Mouse (Mus musculus) cerebellum, adult 8-10 months (tissue): ENCODE measurements at regions not wholly inside any gene's neighbourhood (a gene's known extent, or its start where the extent isn't known, plus 50 kb on each side); places are given as distances from the start of the nearest gene placed in this dataset.
"Not testable (repeated sequence)": the region's sequence is repeated elsewhere in the genome, so short reads cannot be mapped to it uniquely, and the experiment has no call there.

Source experiments
- DNase-seq: peaks from one replicate; pipeline ENCODE4 v3.0.0; 2022

DNA sequence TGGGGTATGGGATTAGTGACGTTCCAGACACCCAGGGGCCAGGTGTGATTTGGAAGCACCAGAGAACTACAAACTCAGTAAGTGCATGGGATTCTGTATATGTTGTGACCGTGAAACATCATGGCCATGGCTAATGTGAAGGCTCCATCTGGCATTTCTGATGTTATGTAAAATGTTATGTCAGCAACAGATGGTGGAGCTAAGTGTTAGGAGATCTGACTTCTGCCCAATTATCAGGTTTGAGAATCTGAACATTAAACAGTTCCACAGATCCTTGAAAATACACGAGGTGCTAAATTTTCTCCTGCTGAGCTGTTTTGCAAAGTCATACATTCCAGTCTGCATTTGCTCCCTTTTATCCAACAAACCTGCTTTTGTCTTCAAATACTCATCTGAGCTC lies 223.6 kb upstream of the Egfl6 start:
- DNase-seq, result no peak

DNA sequence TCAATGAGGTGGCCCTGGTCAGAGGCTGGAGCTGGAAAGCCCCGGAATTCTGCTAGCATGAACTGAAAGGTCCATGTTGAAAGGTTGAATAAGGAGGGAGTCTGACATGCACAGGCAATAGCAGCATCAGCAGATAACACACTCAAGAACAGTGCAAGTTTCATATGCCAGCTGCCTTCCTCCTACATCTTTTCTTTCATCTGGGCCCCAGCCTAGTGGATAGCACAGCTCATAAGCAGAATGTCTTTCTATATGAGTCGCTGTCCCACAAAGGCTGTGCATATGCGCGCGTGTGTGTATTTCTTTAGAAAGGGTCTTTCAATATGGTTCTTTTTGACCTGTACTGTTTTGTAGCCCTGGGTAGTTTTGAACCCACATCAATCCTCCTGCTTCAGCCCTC lies 222.7 kb upstream of the Egfl6 start:
- DNase-seq, result no peak

DNA sequence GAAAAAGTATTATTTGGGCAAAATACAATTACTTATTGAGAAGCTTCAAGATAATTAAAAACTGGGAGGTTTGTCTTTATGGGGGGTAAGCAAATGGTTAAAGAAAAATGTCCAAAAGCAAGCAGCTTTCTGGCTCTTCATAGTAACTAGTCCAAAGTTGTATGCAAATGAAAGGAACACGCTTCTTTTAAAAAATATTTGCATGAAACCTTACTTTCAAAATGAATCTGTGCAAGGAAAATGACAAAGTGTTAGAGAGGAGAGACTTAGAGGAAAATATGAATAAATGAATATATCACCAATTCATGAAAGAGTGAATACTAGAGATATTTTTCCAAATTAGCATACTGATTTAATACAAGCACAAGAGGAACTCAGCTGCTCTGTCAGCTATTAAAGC lies 220.4 kb upstream of the Egfl6 start:
- no peak for DNase-seq

DNA sequence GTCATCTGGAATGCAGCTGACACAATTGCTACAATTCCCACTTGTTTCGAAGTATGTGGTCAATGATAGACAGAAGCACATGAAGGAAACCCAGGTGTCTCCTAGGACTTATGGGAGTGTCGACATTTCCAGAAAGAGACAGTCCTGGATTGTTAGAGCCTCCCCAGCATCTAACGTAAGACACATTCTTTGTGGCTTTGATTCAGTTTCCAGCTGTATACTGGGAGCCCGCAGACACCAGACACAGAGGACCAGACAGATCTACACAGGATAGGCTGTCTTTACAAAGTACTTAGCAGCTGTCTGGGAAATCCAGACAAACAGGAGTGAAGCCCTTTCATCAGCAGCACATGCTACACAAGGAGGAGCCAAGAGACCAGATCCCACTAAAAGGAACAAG lies 220.0 kb upstream of the Egfl6 start:
- no peak for DNase-seq

DNA sequence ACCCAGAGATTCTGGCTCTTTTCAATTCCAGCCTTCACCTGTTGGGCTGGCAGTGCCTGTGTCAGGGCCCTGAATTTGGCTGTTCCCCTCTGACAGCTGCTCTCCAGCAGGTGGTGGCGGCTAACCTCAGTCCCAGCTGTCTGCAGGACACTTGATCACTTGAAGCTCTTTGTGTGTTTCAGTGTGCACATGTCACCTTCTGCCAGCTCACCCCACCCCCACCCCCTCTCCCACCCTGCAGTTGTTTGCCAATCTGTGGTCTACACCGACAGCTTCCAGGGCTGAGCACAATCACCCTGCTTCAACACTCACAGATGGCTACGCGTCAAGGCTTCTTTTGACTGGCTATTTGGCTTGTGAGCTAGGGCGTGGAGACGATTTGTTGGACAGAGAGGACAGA lies 217.7 kb upstream of the Egfl6 start:
- DNase-seq, result peak; percentile 41

DNA sequence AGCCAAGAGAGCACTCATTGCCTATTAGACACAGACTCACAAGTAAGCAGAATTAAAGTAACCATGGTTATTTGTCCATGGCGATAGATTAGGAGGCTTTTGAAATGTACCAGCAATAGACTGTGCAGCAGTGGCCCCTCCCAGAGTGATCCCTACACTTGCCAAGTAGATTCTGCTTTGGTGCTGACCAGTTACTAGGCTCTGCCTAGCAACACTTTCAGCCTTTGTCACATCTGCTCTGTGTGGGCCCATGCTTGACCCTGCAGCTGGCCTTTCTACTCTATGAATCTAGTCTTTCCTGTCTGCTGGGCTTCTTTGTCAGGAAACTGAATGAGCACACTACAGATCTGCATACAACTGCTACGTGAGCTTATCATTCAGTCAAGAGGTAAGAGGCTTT lies 215.5 kb upstream of the Egfl6 start:
- no peak for DNase-seq

DNA sequence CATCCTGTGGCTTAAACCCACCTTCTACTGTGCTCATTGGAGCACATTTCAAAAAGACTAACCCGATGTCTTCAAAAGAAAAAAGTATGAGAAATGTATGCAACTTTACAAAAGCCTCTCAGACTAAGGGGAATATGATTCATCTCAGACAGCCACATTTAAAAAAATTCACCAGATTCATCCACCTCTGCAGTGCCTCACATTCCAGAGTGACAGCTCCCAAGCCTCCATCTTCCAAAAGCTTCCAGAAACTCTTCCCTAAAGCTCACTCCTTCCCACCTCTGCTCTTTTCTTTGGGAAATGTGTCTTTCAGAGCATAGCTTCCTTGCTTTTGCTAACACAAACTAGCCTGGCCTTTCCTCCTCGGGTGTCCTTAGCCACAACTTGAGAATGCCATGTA lies 210.1 kb upstream of the Egfl6 start:
- DNase-seq, result no peak

DNA sequence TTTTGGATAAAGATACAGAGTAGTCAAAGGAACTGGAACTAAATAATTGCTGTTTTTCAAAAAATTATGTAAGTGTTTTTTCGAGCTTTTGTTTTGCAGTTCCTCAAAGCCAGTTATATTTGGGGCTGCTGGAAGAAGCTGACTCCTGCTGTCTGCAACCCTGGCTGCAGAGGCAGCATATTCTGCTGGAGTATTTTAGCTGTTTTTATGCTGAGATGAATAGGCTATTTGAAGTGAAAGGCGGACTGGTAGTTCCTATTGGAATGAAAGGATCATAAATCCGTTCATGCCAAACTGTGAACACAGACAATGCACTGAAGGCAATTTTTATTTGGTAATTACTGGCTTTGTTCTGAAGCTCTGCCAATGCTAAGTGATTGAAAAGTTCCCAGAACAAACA lies 203.5 kb upstream of the Egfl6 start:
- DNase-seq, result no peak

DNA sequence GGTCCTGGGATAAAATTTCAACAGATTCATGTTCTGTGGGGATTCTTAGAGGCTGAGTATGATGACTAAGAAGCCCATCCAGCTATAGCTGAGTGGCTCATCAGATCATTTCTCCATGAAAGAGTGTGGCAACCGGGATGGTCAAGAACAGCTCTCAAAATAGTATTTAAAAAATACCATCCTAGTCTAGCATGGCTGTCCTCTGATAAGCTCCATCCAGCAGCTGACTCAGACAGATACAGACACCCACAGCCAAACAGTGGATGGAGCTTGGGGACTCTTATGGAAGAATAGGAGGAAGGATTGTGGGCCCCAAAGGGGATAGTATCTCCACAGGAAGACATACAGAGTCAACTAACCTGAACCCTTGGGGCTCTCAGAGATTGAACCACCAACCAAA lies 201.6 kb upstream of the Egfl6 start:
- DNase-seq, result not testable (repeated sequence)

DNA sequence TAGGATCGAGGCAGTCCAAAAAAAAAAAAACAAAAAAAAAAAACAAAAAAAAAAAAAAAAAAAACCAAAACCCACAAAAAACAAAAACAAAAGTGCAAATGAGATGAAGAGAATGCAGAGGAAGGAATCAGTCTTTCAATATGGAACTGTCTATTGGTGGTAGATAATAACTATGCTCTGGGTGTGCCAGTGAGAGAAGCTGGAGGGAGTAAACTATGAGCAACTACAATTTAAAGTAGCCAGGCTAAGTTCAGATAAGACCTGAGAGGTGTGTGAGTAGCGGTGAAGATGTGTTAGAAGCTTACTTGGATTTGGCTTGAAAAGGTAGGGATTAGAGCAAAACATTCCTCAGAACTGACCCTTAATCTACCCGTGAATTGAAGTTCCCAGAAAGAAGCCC lies 200.1 kb upstream of the Egfl6 start:
- DNase-seq, result no peak

DNA sequence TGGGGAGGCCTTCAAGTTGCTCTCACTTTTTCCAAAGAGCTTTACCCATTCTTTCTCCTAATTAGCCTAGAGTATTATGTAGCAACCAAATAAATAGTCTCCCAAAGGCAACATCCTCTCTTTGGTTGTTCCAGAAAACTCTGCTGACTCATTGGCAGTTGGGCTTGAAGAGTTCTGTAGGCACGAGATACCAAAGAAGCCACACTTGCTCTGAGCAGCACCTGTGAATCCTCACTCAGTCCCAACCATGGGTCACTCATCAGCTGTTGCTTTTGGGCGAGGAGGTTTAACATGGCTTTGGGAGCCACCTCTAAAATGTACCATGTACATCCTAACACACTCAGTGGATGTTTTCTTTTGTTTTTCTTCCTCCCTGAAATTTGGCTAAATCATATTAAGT lies 197.9 kb upstream of the Egfl6 start:
- DNase-seq, result no peak

DNA sequence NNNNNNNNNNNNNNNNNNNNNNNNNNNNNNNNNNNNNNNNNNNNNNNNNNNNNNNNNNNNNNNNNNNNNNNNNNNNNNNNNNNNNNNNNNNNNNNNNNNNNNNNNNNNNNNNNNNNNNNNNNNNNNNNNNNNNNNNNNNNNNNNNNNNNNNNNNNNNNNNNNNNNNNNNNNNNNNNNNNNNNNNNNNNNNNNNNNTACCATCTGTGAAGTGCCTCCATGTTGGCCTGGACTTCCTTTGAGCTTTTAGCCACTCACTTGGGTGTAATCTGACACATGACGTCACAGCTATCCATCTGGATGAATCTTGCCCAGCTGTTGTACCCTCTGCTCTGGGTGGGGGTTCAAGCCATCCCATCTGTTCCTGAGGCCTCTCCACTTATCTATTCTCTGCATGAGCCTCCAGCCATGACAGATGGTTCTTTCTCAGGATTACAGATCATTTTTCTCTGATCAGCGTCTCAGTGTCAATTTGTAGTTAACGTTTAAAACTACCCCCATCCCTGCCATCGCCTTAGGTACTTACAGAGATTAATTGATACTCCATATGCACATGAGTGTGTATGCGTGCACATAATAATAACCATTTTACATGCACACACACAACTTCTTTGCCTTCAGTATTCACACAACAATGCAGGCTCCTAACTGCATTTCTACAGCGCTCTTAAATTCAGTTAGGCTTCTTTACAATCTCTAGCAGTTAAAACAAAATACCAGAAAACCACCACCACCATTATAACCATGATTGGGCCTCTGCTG lies 194.0 kb upstream of the Egfl6 start:
- DNase-seq, result no peak

DNA sequence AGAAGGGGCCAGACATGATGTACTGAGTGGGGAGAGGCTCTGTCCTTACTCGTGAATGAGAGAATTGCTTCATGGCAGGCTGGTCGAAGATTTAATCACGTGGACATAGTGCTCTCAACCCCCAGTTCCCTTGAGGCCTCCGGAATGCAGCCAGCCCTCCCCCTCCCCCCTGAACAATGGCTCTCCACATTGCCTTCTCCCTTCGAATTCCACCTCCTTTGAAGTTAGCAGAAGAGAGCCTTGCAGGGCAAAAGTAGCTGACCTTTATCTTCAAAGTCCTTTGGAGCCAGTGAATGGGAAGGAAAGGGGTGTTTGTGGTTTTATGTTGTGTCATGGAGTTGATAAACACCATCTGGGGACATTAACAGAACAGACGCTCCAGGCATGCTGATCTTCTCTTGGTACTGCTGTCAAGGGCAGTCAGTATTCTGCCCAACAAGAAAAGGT lies 187.9 kb upstream of the Egfl6 start:
- DNase-seq, result no peak

DNA sequence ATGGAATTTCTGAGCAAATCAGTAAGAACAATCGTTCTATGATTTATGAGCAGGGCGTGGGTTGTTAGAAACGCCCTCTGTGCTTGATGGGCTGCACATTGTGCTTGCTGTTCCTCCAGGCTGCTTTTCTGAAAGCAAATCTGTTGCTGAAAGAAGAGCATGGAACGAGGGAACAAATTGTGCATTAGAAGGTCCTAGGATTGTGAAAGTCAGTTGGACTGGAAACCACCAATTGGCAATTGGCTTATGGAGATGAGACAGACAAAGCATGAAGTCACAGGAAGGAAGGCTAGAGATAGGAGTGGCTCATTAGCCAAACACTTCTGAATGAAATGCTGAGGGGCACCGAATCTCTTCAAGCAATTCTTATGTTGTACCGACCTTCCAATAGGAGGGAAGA lies 181.5 kb upstream of the Egfl6 start:
- no peak for DNase-seq

DNA sequence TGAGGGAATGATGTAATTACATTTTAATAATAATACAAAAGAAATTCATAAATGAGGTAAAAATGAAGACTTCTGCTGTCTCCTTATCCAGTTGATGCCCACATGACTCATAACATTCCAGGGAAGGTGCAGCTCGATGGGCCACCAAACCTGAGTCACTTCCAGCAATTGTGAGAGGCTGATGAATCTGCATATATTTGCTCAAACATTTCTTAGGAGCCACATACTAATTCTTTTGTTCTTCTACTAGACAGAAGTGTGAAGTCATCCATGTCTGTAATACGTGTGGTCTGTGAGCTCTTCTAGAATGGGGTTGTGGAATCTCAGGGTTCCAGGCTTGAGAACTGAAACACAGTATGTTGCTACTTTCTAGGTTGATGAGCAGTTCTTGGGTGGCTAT lies 180.1 kb upstream of the Egfl6 start:
- DNase-seq, result no peak

DNA sequence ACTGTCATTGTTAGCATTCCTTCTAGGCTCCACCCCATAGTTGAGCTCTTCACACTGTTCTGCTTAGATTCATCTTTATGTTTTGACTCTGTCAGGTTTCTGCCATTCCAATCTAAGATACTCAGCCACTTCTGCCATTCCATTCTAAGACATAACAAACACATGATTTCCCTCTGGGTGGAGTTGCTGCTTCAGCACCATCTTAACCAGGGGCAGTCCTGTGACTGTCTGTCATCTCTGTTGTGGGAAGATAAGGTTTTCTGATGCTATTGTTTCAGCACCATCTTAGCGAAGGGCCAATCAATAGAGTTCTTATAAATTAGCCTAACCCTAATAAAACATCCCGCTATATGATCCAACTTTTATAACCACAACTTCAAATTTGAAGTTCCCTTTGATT lies 176.6 kb upstream of the Egfl6 start:
- DNase-seq, result no peak

DNA sequence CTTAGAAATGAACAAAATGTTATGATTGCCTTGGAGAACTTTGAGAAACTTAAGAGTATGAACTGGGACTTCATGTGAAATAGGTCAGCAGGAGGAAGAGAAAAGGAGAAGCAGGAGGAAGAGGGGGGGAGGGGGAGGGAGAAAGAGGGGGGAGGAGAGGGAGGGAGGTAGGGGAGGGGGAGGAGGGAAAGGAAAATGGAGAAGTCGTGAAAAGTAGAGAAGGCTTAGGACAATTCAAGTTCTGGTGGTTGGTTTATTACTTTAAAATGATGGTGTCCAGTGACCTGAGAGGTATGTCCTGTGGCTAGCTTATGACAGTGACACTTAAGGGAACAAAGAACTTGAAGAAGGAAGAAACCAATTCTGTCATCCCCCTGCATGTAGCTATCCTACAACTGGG lies 171.6 kb upstream of the Egfl6 start:
- no peak for DNase-seq

DNA sequence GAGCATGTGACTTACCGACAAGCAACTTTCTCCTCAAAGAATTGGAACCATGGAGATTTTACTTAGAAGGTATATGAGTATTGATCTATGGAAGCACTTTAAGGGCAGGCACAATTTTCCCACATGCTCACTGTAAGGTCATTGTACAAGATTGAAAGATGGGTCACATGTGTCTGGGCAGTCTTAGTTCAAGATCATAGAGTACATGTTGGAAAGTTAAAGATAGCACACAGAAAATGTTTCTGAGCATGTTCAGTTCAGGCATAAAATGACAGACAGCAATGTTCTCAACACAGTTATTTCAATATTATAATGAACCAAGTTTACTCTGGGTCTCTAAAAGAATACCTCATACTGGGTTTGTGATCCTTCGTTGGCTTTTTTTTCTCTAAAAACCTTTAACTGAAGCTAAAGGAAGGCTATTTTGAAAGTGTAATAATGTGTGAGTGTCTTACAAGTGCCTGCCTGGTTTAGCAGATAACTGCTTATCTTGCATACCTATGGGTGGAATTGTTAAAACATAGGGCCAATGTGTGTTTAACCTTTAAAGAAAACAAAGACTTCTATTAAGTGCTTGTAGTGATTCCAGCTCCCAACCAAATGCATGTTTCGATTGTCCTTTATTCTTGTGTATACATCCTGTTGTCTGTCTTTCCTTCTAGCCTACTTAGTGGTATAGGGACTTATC lies 169.6 kb upstream of the Egfl6 start:
- DNase-seq, result no peak

DNA sequence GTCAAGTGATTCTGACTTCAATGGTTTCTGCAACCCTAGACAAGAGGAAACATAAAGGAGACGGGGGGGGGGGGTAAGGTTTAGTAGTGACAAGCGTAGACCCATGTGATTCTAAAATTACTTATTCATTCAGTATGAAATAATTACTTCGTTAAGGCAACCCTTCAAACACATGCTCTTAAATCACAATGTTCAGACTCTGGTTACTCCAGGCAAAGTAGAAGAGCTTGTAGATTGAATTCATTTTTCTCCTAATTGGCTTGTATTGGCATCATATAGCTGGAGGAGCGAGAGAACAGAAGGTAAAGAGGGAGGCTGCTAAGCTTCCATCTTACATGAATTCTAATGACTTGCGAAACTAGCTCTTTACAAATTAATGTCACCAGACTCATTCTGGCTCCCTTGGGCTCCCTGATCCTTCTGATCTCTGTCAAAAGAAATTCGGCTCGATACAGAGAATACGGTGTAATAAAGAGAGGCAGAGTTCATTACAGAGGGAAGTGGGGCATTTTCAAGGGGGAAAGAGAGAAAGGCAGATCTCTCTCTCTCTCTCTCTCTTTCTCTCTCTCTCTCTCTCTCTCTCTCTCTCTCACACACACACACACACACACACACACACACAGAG lies 163.6 kb upstream of the Egfl6 start:
- DNase-seq, result no peak

DNA sequence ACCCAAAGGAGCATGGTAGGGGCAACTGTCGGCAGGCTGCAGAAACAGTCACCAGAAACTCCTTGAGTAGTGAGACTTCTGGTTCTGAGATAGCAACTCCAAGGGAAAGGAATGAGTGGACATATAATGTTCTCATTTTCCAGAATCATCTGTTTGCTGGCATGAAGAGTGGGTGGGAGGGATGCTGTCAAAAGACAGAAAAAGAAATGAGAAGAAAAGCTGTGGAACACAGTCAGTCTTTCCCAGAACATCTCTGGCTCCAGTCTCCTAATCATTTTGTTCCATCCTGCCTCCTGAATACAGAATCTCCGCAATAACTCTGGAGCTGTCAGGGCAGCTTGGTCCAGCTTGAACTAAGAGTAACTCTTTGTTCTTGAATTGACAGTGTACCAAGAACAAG lies 145.8 kb upstream of the Egfl6 start:
- no peak for DNase-seq

DNA sequence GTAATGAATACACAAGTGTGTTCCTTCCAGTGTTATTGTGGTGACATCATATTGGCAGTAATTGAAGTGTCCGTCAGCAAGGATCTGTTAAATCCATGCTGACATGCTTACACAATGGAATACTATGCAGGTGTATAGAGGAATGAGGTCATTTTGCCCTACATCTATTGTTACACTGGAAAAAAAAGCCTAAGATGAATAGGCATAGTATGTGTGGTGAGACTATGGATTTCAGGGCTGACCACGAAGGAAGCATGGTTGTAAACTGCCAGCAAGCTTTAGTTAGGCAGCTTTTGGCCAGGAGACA lies 143.1 kb upstream of the Egfl6 start:
- no peak for DNase-seq

DNA sequence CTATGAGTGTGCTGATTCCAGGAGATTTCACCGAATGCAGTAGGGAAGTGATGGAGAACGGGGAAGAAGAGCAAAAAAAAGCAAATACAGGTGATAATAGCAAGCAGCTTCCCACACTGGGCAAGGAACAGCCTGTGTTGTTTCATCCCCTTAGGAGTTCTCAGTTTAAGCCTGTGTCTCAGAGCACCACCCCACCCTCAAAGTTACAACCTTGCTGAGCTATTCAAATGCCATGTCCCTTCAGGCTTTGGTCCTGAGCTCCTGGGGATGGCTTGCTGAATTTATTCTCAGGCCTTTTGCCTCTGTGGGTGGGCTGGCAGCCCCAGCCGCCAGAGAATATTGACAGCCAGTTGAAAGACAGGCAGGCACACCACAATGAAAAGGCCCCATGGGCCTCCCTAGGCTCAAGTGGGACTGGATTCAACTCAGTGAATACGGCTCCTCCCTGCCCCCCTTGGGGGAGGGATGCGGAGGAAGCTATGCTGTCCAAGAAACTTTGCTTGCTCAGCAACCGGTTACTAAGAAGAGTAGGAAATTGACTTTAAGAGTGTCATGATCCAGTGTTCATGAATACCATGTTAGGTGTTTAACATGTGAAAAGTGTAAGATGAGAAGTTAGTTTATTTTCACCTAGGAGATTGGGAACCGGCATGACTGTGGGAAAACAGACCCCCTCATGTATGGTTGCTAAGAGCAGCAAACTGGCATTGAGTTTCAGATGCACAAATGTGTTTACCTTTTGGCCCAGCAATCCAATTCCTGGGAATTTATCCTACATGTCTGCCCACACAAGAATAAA lies 142.5 kb upstream of the Egfl6 start:
- peak; percentile 2 for DNase-seq

DNA sequence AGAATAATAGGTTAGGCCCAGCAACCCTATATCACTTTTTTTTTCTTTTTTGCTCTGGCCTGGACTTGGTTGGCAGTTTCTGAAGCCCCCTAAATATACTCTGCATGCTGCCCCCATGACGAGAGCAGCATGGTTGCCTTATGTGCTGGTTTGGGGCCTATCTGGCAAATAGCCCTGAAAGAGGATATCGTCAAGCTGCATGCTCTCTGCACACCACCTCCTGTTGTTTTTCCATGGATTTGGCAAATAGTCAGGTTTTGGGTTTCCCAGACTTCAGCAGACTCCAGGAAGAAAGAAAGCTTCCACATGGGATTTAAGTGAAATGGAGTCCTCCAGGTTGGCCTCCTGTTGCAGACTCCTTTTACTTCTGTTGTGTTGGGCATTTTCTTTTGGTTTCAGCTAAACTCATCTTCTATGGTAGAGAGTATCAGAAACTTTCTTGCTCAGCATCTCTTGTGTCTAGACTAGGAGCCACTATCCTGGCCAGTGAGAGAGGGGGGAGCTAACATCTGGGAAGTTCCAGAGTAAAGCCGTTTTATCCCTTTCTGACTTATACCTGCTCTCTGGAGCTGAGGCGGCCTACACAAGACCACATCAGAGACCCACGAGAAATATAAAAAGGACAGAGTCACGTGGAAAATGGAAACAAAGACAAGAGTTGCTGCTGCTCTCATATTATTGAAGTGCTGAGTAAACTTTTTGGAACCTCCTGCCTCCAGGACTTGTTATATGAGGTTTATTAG lies 140.4 kb upstream of the Egfl6 start:
- DNase-seq, result no peak
